Mouse (Mus musculus): Measurements from ENCODE around the gene Top2b. TPM values are rescaled to one million over a fixed set of nuclear protein-coding genes. Genes with fewer than 3 reads are reported as not detected.
A peak's percentile ranks its signal among the peaks of the same experiment; 100 is the strongest.

Gene Top2b
- polyA plus RNA-seq, 1 experiment from 2014 or later = 16.2 TPM

GRCm38 (mm10) chr14:16447587-16447986 lies 82.6 kb downstream of the Top2b start:
- no peak overlapping the region for H3K9ac ChIP-seq (ENCODE audit: low read depth, low read length)
- H3K4me2 ChIP-seq (replicated peaks; ENCODE audit: low read depth) = no peak overlapping the region
- no peak overlapping the region for H3K4me3 ChIP-seq (ENCODE audit: low read depth, low read length)
- H3K36me3 ChIP-seq (ENCODE audit: control insufficient read depth, insufficient read depth) = no peaks in the 10 kb centered on the region
- WGBS = 20% methylated on average over 3 of the region's 3 CpGs
- no peak overlapping the region for H3K27ac ChIP-seq (ENCODE audit: low read depth, low read length)
- no peaks in the 10 kb centered on the region for H3K9me3 ChIP-seq (ENCODE audit: control insufficient read depth)
- ATAC-seq = peak; percentile 90
- no peaks in the 10 kb centered on the region for H3K4me1 ChIP-seq (replicated peaks; ENCODE audit: control insufficient read depth, insufficient read depth, low read length)
- TF ChIP-seq CTCF (IDR thresholded peaks at IDR 0.05; ENCODE audit: low read depth) = peak; percentile 71
- no peaks in the 10 kb centered on the region for H3K27me3 ChIP-seq (replicated peaks; ENCODE audit: control insufficient read depth, insufficient read depth, low read length)

- Histone ChIP-seq H3K4me1 (replicated peaks; ENCODE audit: control insufficient read depth, insufficient read depth, low read length) (no peaks in the 10 kb centered on the region), H3K4me3 (ENCODE audit: low read depth, low read length) (no peak overlapping the region), H3K9me3 (ENCODE audit: control insufficient read depth) (no peaks in the 10 kb centered on the region), H3K9ac (ENCODE audit: low read depth, low read length) (no peak overlapping the region), H3K4me2 (replicated peaks; ENCODE audit: low read depth) (no peak overlapping the region), H3K27ac (ENCODE audit: low read depth, low read length) (no peak overlapping the region), H3K27me3 (replicated peaks; ENCODE audit: control insufficient read depth, insufficient read depth, low read length) (no peaks in the 10 kb centered on the region), H3K36me3 (ENCODE audit: control insufficient read depth, insufficient read depth) (no peaks in the 10 kb centered on the region)
- WGBS = 47% methylated on average over 4 of the region's 4 CpGs
- peak; percentile 53; the same call in 1 of the 2 replicates for ATAC-seq
- no peak for TF ChIP-seq CTCF (IDR thresholded peaks at IDR 0.05; ENCODE audit: low read depth)
These were observed 83.4 kb downstream of the Top2b start for GRCm38 (mm10) chr14:16448269-16448987.

- no peak overlapping the region for H3K4me3 ChIP-seq (ENCODE audit: low read depth, low read length)
- no peaks in the 10 kb centered on the region for H3K4me1 ChIP-seq (replicated peaks; ENCODE audit: control insufficient read depth, insufficient read depth, low read length)
- no peaks in the 10 kb centered on the region for H3K27me3 ChIP-seq (replicated peaks; ENCODE audit: control insufficient read depth, insufficient read depth, low read length)
- H3K9ac ChIP-seq (ENCODE audit: low read depth, low read length) = no peak overlapping the region
- 90% methylated on average over 1 of the region's 1 CpGs for WGBS
- no peak for ATAC-seq
- no peak overlapping the region for H3K4me2 ChIP-seq (replicated peaks; ENCODE audit: low read depth)
- no peaks in the 10 kb centered on the region for H3K36me3 ChIP-seq (ENCODE audit: control insufficient read depth, insufficient read depth)
- H3K27ac ChIP-seq (ENCODE audit: low read depth, low read length) = no peak overlapping the region
- H3K9me3 ChIP-seq (ENCODE audit: control insufficient read depth) = no peaks in the 10 kb centered on the region
- TF ChIP-seq CTCF (IDR thresholded peaks at IDR 0.05; ENCODE audit: low read depth) = no peak
These were observed 113.8 kb downstream of the Top2b start for GRCm38 (mm10) chr14:16478606-16479323.

GRCm38 (mm10) chr14:16479521-16479920 lies 114.5 kb downstream of the Top2b start:
- Histone ChIP-seq H3K27ac (ENCODE audit: low read depth, low read length) (no peak overlapping the region), H3K36me3 (ENCODE audit: control insufficient read depth, insufficient read depth) (no peaks in the 10 kb centered on the region), H3K4me1 (replicated peaks; ENCODE audit: control insufficient read depth, insufficient read depth, low read length) (no peaks in the 10 kb centered on the region), H3K4me2 (replicated peaks; ENCODE audit: low read depth) (no peak overlapping the region), H3K9ac (ENCODE audit: low read depth, low read length) (no peak overlapping the region), H3K27me3 (replicated peaks; ENCODE audit: control insufficient read depth, insufficient read depth, low read length) (no peaks in the 10 kb centered on the region), H3K9me3 (ENCODE audit: control insufficient read depth) (no peaks in the 10 kb centered on the region), H3K4me3 (ENCODE audit: low read depth, low read length) (no peak overlapping the region)
- no peak for TF ChIP-seq CTCF (IDR thresholded peaks at IDR 0.05; ENCODE audit: low read depth)
- ATAC-seq = no peak
- 82% methylated on average over 2 of the region's 2 CpGs for WGBS

DNA sequence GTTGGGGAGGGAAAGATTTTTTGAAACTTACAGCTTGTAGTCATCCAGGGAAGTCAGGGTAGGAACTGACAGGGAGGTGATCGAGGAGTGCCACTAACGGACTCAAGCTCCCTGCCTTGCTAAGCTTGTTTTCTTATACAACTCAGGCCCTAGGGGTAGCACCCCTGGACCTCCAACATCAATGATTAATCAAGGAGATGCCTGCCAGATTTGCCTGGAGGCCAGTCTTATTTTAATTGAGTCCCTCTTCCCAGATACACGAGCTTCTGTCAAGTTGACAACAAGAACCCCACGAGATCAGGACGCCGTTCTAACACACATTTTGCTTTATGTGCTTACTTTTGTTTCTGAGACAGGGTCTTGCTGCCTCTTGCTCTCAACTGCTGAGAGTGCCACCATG lies 115.6 kb downstream of the Top2b start:
- Histone ChIP-seq H3K27ac (ENCODE audit: low read depth, low read length) (no peak overlapping the region), H3K4me3 (ENCODE audit: low read depth, low read length) (no peak overlapping the region), H3K36me3 (ENCODE audit: control insufficient read depth, insufficient read depth) (no peaks in the 10 kb centered on the region), H3K27me3 (replicated peaks; ENCODE audit: control insufficient read depth, insufficient read depth, low read length) (no peaks in the 10 kb centered on the region), H3K4me1 (replicated peaks; ENCODE audit: control insufficient read depth, insufficient read depth, low read length) (no peaks in the 10 kb centered on the region), H3K9ac (ENCODE audit: low read depth, low read length) (no peak overlapping the region), H3K4me2 (replicated peaks; ENCODE audit: low read depth) (no peak overlapping the region), H3K9me3 (ENCODE audit: control insufficient read depth) (no peaks in the 10 kb centered on the region)
- TF ChIP-seq CTCF (IDR thresholded peaks at IDR 0.05; ENCODE audit: low read depth) = no peak
- no peak for ATAC-seq
- 81% methylated on average over 6 of the region's 6 CpGs for WGBS

- no peak for TF ChIP-seq CTCF (IDR thresholded peaks at IDR 0.05; ENCODE audit: low read depth)
- no peak overlapping the region for H3K4me3 ChIP-seq (ENCODE audit: low read depth, low read length)
- H3K4me2 ChIP-seq (replicated peaks; ENCODE audit: low read depth) = no peak overlapping the region
- no peak overlapping the region for H3K27ac ChIP-seq (ENCODE audit: low read depth, low read length)
- H3K27me3 ChIP-seq (replicated peaks; ENCODE audit: control insufficient read depth, insufficient read depth, low read length) = no peaks in the 10 kb centered on the region
- no peak overlapping the region for H3K9ac ChIP-seq (ENCODE audit: low read depth, low read length)
- H3K4me1 ChIP-seq (replicated peaks; ENCODE audit: control insufficient read depth, insufficient read depth, low read length) = no peaks in the 10 kb centered on the region
- H3K9me3 ChIP-seq (ENCODE audit: control insufficient read depth) = no peaks in the 10 kb centered on the region
- WGBS = 64% methylated on average over 8 of the region's 8 CpGs
- no peaks in the 10 kb centered on the region for H3K36me3 ChIP-seq (ENCODE audit: control insufficient read depth, insufficient read depth)
- no peak for ATAC-seq
These were observed 118.8 kb downstream of the Top2b start for GRCm38 (mm10) chr14:16483656-16484380.

Other genes with a start within 250 kb of the Top2b start
- gene Ngly1, start 115.9 kb upstream of the Top2b start, polyA plus RNA-seq (2015; fragmentation: Nextera tagmentation; extraction: Ambion mirVana) = 44.6 and 46.0 TPM in 2 replicates
- 3.2 and 3.3 TPM in 2 replicates for gene Oxsm, start 115.4 kb upstream of the Top2b start, polyA plus RNA-seq (2015; fragmentation: Nextera tagmentation; extraction: Ambion mirVana)